Mouse (Mus musculus): ENCODE data around the gene Camkk2.

DNA sequence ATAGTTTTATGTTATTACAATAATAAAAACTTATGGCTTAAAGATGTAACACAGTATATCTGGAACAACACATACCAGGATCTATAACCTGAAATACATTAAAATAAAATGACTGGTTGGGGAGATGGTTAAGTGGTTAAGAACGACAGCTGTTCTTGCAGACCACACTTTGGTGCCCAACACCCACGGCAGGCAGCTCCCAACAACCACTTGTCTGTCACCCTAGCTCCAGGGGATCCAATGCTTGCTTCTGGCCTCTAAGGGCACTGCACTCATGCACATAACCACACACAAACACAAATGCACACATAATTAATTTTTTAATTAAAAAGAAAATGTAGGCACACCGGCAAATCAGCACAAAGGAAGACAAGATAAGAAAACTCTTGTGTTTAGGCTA, 33.5 kb upstream of the Camkk2 start:
- no peak for TF ChIP-seq CTCF (IDR thresholded peaks at IDR 0.05; ENCODE audit: extremely low read depth, insufficient read depth, insufficient read length, insufficient replicate concordance)
- no peak for TF ChIP-seq POLR2A (IDR thresholded peaks at IDR 0.05; ENCODE audit: low read depth, low read length)
